Mouse (Mus musculus): ENCODE measurements around the gene Ago4. TPM values are rescaled to one million over a fixed set of nuclear protein-coding genes. Genes with fewer than 3 reads are reported as not detected.

Gene Ago4
- total RNA-seq, 2 experiments from 2014 or later = 6.9 to 8.4 TPM

DNA sequence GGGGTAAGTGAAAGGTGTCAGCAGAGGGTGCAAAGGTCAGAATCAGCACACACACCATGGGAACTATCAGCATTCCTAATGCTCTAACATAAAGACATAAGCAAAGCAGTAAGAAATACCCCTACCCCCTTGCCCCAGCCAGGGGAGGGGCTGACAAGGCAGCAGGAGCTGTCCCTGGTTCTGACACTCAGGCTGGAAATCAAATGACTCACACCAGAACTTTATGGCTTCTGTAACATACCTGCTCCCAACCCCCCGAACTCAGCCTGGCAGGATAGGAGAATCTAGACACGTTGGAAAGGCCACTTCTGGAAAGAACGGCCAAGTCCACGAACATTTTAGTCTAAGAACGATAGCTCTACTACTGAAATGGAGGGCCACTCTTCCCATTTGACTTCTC is 60.2 kb downstream of the Ago4 start:
- no peak for DNase-seq (ENCODE audit: low spot score in 2 of 2)

DNA sequence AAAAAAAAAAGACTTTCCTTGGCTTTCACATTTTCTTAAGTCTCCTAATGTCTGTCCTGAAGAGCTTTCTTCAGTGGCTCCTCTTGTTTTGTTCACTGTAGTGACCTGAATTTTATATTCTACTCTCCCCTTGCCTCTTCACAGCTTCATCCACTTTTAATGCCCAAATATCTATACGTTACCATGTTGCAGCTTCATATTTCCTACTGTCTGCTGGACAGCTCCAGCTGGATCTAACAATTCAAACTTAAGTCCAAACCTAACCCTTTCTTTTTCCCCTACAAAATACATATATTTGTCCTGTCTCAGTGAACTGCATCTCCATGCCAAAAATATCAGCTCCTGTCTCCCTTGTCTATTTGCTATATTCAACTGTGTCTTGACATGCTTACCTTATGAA is 63.9 kb downstream of the Ago4 start:
- no peak for DNase-seq (ENCODE audit: low spot score in 2 of 2)

GRCm38 (mm10) chr4:126468925-126469324 is 64.3 kb downstream of the Ago4 start:
- DNase-seq (ENCODE audit: low spot score in 2 of 2) = no peak

DNA sequence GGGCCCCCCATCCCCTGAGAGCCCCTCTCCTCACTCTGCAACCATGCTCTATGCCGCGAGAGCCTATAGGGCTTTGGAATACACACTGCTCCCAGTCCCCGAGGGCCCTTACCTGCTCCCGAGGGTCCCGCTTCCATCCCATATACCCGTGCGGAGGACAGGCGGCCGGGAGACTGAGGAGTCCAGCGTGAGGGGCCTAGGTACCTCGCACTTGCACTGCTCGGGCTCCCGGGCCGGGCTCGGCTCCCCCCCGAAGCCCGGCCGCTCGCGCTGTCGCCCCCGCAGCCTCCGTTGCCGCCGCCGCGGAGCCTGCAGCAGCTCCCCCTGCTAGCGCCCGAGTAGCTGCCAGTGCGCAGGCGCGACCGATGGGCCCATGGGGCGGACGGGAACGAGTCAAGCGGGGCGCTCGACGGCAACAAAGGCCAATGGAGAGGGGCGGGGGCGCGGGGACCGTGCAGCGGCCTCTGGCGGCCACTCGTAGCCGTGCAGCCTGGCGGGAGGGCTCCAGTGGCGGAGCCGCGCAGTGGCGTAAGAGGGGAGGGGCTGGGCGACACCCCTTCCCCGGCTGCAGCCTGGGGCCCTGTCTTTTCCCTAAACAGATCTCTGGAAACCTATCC is 64.9 kb downstream of the Ago4 start, which contains the start of gene Ago1:
Gene Ago1, minus strand, starts transcription at position 299 of the 617 bp plus-strand sequence.
- DNase-seq (ENCODE audit: low spot score in 2 of 2) = peak; percentile 98 to 99

DNA sequence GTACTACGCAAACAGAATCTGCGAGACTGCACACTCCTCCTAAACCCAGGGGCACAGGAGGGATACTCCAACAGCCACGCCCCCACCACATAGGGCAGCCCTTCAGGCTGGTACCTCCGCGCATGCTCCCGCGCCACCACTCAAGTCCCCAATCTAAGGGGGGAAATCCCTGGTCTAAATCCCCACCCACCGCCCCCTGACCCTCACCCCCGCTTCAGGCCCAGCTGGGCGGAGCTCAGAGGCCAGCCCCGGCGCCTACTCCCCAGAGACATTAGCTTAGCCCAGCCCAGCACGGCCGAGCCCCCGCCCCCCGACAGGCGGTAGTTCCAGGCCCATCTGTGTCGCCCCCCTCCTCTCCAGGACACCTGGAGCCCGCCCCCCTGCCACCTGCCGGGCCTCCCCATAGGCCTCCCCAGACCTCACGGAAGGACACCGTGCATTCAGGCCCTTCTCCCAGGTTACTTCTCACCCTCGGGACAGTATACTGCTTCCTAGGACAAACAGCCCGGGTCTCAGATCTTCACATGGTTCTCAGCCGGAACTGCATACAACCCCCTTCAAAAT is 65.5 kb downstream of the Ago4 start:
- DNase-seq (ENCODE audit: low spot score in 2 of 2) = peak; percentile 65 to 76

GRCm38 (mm10) chr4:126466251-126466750 is 67.0 kb downstream of the Ago4 start:
- no peak for DNase-seq (ENCODE audit: low spot score in 2 of 2)

GRCm38 (mm10) chr4:126465843-126466242 is 67.4 kb downstream of the Ago4 start:
- peak; percentile 30 to 45 for DNase-seq (ENCODE audit: low spot score in 2 of 2)

DNA sequence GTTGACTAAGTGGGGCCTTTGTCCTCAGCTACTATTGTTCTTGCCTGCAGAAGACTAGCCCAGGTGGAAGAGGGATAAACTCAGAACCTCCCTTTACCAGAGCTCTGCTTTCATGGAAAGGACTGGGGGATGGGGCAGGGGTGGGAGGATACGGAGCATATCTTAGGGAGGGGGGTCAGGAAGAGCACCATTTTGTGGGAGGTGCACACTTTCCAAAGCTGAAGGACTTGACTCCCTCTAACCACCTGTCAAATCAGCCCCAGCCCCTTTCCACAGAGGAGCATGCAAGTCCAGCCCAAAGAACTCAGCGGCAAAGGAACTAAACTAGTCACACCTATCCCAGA is 68.4 kb downstream of the Ago4 start:
- no peak for DNase-seq (ENCODE audit: low spot score in 2 of 2)

DNA sequence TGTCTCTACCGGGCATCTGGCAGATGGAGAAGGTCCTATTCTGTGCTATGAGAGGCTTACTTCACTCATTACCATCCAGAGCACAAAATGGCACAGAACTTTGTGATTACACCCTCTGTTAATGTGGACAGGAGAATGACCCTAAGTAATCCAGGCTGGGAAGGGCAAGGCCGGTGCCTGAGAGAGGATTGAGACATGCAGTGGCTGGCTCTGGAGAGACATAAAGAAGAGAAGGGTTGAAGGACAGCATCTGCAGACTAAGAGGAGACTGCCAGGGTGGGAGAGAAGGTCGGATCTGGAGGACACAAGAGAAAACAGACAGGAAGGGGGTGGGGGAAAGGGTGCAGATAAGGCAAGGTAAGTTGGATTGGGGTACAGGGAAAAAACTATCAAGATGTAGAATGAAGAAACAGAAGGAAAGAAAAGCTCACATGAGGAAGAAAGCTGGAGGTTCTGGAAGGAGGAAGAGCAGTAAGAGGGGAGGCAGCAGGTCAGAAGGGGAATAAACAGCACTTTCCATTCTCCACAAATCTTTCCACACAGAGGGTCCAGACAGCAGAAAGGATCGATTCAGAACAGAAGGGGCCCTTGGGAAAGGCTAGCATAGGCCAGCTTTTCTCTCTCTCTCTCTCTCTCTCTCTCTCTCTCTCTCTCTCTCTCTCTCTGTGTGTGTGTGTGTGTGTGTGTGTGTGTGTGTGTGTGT is 68.9 kb downstream of the Ago4 start:
- DNase-seq (ENCODE audit: low spot score in 2 of 2) = no peak

- no peak for DNase-seq (ENCODE audit: low spot score in 2 of 2)
These were observed 77.8 kb downstream of the Ago4 start for GRCm38 (mm10) chr4:126455441-126455840.

GRCm38 (mm10) chr4:126454547-126455254 is 78.6 kb downstream of the Ago4 start:
- no peak for DNase-seq (ENCODE audit: low spot score in 2 of 2)

- no peak for DNase-seq (ENCODE audit: low spot score in 2 of 2)
These were observed 83.0 kb downstream of the Ago4 start for GRCm38 (mm10) chr4:126450268-126450667.

- no peak for DNase-seq (ENCODE audit: low spot score in 2 of 2)
These were observed 86.1 kb downstream of the Ago4 start for GRCm38 (mm10) chr4:126447126-126447525.

DNA sequence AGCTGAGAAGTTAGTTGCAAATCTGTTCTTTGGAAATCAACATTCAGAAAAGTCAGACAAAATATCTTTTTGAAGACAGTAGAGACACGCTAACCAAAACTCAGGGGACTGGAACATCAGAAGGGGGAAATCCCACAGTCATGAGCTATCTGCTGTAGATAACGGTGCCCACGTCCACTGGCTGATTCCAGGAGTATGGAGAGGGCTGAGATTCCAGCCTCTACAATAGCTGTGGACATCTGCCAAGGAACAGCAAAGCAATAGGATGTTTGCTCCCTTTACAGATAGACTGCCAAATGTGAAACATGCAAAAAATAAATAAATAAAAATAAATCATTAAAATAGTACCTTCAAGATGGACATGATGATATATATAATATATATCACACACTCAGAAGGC is 88.7 kb downstream of the Ago4 start:
- DNase-seq (ENCODE audit: low spot score in 2 of 2) = no peak

Small RNAs within 50 kb of the gene (microRNA-seq; reads per million reads assigned to microRNA genes)
- 0 reads per million in 2 experiments for gene Mir7119

Other genes with a start within 250 kb of the Ago4 start
- 1 to 10 TPM; 1.6 to 3.6 TPM for gene Col8a2, start 246.7 kb downstream of the Ago4 start, total RNA-seq (2021)
- 10 to 100 TPM; 28.3 to 28.4 TPM for gene Adprhl2, start 211.8 kb downstream of the Ago4 start, total RNA-seq (2021)
- gene Tekt2, start 207.8 kb downstream of the Ago4 start, total RNA-seq (2021) = 1 to 10 TPM; 2.0 to 3.0 TPM
- 10 to 100 TPM; 29.0 to 36.1 TPM for gene Ago3, start 103.9 kb downstream of the Ago4 start, total RNA-seq (2021)
- gene Ago1, start 64.9 kb downstream of the Ago4 start, total RNA-seq (2021) = 10 to 100 TPM; 80.6 to 83.2 TPM
- gene Clspn, start 23.5 kb upstream of the Ago4 start, total RNA-seq (2021) = 1 to 10 TPM; 1.9 to 3.2 TPM
- 10 to 100 TPM; 57.3 to 58.1 TPM for gene 5730409E04Rik, start 76.3 kb upstream of the Ago4 start, total RNA-seq (2021)
- 100 to 1,000 TPM; 145 to 149 TPM for gene Psmb2, start 144.2 kb upstream of the Ago4 start, total RNA-seq (2021)
- gene Tfap2e, start 202.8 kb upstream of the Ago4 start, total RNA-seq (2021) = not detected
- 100 to 1,000 TPM; 742 to 746 TPM for gene Ncdn, start 220.0 kb upstream of the Ago4 start, total RNA-seq (2021)
- gene AU040320, start 220.1 kb upstream of the Ago4 start, total RNA-seq (2021) = 10 to 100 TPM; 48.1 to 48.9 TPM

Measured in layer of hippocampus, postnatal 10 days (tissue).